Mouse (Mus musculus) embryonic fibroblast, embryonic 13.5 days (primary cell): ENCODE data around the gene Insl3.

Experiments
- CTCF ChIP-seq: IDR thresholded peaks from 2 replicates; pipeline ENCODE4 v1.5.1; 2011; ENCODE audit warnings: mild to moderate bottlenecking, control low read depth, low read length, moderate library complexity, borderline replicate concordance; ENCODE audit not compliant: insufficient read depth
- POLR2A ChIP-seq: IDR thresholded peaks from 2 replicates; pipeline ENCODE4 v1.6.1; 2011; ENCODE audit warnings: low read depth, mild to moderate bottlenecking, control low read depth, low read length, moderate library complexity

DNA sequence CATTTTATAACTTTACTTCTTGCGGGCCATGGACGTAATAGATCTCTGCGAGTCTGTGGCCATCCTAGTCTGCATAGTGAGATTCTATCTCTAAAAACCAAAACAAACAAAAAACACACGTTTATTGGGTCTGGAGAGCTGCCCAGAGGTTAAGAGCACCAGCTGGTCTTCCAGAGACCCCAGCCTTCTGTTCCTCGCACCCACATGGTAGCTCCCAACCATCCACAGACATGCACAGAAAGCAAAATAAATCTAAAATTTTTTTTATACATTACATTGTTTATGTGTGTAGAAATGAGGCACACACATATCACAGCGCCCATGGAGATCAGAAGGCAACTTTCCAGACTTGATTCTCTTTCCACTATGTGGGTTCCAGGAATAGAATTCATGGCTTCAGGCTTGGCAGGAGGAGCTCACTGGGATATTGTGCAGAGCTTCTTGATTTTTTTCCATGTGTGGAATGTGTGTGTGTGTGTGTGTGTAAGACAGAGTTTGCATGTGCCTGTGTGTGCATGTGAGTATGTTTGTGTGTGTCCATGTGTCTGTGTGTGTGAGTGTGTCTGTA is 16.8 kb upstream of the Insl3 start:
- TF ChIP-seq CTCF: no peak
- TF ChIP-seq POLR2A: peak; percentile 27; the same call in 1 of the 2 replicates
